Mouse (Mus musculus) telencephalon, adult 2 months (tissue): Measurements from ENCODE around the gene Opn1sw.
"Not testable (repeated sequence)": the region's sequence is repeated elsewhere in the genome, so short reads cannot be mapped to it uniquely, and the experiment has no call there.

ENCODE experiments used
- DNase-seq: peaks from one replicate; pipeline ENCODE4 v3.0.0-alpha.2; 2011; ENCODE audit warnings: low read depth, low spot score

The Opn1sw gene

GRCm38 (mm10) chr6:29396714-29397540 is 8.7 kb upstream of the Opn1sw start:
- no peak for DNase-seq

DNA sequence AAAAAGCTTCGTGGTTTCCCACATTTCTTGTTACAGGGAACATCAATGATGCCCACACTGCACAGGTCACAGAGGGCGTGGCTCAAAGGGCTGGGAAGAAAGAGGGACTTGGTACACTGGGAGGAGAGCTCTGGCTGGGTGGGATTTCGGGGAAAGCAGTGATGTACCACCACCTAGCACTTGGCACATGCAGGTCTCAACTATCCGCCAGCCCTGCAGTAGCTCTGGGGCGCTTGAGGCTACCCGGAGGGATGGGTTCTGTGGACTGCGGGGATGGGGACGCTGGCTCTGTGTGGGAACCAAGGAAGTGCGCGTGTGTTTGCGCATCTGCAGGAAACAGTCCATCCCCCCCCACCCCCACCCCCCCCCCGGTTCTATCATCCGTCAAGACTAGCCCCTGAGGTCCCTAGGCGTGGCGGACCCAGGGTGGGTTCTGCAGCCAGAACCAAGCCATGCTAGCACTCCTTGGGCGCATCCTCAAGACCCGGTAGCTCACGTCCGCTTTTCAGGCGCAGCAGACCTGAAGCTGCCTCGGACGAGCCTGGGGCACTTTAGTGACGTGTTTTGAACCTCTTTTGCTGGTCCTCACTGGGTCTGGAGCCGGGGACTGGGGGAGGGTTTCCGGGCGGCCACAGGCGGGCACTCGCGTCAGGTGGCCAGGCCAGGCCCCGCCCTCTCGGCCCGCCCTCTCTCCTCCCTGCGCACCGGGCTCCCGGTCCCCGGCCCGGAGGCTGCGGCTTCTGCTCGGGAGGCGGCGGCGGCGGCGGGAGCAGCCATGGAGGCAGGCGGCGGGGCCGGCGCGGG is 7.8 kb upstream of the Opn1sw start, which contains the start of gene Ccdc136:
TSS of gene Ccdc136 (plus strand) at position 400 of the 804 bp plus-strand sequence.
- DNase-seq, result peak; percentile 47

DNA sequence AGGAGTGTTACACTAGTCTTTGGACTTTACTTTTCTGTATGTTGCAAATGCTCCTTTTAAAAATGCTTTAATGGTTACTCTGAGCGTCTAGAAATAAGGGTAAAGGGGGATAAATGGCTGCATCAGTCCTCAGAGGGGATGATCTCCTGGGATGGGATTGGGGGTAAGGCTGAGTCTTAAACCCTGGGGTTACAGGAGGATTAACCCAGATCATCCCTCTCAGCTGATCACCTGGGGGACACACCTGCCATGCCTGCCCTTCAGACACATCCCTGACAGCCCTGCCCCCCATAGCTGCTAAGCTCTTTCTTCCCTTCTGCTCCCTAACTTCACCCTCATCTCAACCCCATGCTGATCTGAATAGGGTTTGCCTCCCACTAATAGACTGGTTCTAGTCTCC is 6.0 kb upstream of the Opn1sw start:
- no peak for DNase-seq

DNA sequence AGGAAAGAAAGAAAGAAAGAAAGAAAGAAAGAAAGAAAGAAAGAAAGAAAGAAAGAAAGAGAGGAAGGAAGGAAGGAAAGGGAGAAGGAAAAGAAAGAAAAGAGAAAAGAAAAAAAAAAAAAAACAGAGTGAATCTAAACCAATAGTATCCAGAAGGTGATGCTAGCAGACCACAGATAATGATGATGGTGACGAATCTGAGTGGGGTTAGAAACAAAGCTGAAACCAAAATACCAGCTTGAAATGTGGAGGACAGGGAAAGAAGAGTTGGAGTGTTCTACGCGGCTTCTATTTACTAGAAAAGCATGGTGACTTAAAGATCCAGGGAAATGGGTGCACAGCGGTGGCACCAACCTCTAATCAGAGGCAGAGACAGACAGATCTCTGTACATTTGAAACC is 3.5 kb upstream of the Opn1sw start:
- DNase-seq, result no peak

- DNase-seq, result not testable (repeated sequence)
These were observed 3.0 kb upstream of the Opn1sw start for GRCm38 (mm10) chr6:29391241-29391640.

DNA sequence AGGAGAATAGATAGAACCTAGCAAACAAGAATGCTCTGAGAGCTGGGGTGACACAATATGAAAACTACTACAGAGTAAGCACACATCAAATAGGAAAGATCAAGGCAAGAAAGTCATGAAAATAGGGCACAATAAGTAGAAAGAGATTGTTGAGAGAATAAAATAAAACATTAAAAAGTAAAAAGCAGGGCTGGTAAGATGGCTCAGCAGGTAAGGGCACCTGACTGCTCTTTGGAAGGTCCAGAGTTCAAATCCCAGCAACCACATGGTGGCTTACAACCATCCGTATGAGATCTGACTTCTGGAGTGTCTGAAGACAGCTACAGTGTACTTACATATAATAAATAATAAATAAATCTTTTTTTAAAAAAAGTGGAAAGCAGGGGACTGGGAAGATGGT is 2.2 kb upstream of the Opn1sw start:
- DNase-seq, result not testable (repeated sequence)

DNA sequence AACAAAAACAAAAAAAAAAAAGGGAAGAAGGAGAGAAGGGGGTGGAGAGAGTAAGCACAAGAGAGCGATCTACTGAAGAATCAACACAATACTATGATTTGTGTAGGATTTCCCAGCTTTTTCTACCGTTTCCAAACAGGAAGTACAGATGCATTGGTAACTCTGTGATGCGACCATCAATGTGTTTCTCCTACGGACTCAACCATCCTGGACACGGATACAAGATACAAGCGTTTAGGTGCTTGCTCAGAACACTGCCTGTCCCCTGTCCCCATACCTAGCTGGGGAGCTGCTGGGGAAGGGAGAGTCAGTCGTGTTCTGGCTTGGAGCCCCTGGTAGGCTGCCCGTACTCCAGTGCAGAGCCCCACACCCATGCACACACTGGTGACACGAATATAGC is 1.2 kb upstream of the Opn1sw start:
- no peak for DNase-seq

DNA sequence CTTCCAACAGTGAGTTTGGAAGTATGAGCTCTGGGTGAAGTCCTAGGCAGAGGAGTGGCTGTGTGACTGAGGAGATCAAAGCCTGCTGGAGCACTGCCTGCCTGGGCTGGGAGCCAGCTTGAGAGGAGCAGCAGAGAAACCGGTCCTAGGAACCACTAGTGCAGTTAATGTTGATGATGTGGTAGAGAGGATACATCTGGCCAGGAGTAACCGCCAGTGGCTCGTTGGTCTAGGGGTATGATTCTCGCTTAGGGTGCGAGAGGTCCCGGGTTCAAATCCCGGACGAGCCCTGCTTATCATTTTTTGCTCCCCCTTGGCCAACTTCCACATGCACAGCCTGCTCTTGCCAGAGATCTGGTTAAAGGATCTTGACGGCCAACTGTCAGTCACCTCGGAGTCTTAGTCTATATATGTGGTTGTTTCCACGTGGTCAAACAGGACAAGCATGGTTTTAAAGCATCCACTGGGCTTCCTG is 375 bp upstream of the Opn1sw start:
- peak; percentile 43 for DNase-seq

DNA sequence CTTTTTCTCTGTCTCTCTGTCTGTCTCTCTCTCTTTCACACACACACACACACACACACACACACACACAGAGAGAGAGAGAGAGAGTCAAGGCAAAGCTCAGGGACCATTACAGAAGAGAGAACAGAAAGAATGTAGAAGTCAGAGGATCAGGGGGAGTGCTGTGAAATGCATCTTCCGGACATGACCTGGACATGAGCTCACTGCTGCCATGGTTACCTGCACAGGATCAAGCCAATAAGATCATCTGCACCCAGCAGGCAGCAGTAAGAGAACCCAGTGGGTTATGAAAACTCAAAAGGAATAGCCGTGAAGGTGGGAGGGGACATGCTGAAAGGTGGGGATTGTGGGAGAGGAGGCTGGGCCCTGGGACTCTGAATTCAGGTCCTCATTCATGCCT is 5.8 kb downstream of the Opn1sw start:
- no peak for DNase-seq

- no peak for DNase-seq
These were observed 8.3 kb downstream of the Opn1sw start for GRCm38 (mm10) chr6:29379954-29380353.

DNA sequence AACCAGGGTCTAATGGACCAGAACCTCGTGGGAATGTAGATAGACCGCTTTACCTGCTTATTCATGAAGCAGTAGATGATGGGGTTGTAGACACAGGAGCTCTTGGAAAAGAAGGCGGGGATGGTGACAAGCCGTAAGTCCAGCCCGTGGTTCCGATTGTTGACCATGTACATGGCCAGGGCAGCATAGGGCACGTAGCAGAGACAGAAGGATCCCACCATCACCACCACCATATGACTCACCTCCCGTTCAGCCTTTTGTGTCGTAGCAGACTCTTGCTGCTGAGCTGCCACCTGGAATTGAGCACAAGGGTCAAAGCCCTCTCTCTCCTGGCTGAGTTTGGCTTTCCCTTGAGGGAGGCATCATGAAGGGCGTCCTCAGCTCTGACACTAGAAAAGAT is 9.6 kb downstream of the Opn1sw start:
- no peak for DNase-seq

- DNase-seq, result no peak
These were observed 10.9 kb downstream of the Opn1sw start for GRCm38 (mm10) chr6:29377386-29377785.

- DNase-seq, result no peak
These were observed 23.0 kb downstream of the Opn1sw start for GRCm38 (mm10) chr6:29365277-29365676.

DNA sequence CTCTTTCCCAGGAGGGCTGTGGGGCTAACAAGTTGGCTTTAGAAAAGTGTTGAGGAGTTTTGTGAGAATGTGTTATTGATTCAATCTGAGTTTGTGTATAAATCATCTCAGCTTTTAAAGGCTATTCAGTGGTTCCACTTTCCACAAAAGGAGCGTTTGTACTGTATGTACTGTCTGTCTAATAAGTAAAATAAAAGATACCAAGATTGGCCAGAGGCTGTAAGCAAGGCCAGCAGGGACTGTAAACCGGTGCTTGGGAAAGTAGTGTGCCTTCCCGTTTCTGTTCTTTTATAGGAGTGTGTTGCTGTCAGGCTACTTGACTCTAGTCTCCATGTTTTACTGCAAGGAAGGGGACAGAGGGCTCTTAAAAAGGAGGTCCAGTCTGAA is 25.1 kb downstream of the Opn1sw start:
- no peak for DNase-seq

DNA sequence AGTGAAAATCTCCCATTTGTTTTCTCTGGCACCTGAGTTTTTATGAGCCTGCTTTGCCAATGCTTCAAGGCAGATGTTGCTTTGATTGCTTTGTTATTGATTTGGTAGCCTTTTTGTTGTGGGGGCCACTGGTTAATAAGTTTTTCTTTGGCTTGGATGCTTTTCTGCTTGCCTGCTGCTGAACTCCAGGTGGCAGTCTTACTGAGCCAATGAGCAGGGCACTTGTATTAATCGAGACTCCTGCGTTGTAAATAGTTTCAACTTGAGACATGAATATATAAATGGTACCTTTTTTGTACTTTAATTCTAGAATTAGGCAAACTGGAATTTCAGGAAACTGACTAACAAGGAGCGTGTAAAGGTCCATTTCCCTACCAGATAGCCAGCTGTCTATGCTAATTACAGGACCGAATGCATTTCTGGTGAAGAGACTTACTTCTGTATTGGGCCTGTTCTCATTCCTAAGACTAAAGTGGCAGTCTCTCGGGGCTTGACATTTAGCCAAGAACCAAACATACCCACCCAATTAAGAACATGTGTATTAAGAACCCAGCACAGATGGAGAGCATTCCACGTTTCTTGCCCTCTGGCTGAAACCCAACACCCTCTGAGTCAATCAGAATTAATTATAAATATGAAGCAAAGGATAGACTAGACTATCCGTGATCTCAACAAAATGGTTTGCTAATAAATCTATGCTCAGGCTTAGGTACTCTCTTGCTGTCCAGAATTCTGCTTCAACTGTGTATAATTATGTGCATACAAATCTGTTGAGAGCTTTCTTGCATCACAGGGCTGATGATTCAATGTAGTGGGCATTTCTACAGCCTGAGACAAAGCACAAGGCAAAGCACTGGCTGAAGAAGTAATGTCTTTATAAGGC is 25.8 kb downstream of the Opn1sw start:
- no peak for DNase-seq

DNA sequence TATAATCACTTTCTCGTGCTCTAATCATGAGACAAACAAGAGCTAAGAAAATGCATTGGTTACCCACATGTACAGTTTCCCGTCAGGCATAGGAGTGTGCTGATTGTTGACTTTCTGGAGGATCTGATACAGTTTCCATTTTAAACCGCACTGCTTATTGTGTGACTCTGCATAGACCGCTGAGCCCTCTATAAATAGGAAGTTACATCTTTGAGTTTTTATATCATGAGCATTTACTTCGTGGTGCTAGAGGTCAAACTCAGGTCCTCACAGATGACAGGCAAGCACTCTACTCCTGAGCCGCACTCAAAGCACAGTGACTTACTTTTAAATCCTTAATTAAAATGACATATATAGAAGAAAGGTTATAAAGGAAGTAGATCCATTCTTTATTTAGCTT is 28.1 kb downstream of the Opn1sw start:
- no peak for DNase-seq

DNA sequence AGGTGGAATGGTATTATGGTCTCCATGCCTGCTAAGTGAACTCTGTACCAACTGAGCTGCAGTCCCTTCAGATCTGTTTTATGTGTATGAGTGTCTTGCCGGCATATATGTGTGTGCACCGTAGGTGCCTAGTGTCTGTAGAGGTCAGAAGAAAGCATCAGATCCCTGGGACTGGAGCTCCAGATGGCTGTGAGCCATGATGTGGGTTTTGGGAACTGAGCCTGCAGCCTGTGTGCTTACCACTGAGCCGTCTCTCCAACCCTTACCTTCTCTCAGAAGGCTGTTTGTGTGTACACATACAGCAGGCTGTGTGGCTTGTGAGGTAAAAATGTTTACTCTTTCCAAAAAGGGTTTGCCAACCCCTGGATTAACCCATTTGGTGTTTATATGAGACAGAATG is 28.9 kb downstream of the Opn1sw start:
- no peak for DNase-seq

- DNase-seq, result no peak
These were observed 35.5 kb downstream of the Opn1sw start for GRCm38 (mm10) chr6:29352816-29353215.

DNA sequence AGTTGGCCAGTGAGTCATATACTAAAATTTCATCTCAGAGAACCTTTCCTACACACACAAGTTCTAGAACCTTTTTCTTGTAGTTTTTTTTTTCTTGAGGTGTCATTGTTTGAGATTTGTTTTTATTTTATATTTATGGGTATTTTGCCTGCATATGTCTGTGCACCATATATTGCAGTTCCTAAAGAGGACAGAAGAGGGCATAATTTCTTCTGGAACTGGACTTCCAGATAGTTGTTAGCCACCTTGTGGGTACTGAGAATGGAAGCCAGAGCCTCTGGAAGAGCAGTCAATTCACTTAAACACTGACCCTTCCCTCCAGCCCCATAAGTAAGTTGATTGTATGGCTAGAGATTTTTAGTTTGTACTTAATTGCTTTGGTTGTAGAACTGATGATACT is 36.7 kb downstream of the Opn1sw start:
- DNase-seq, result no peak

DNA sequence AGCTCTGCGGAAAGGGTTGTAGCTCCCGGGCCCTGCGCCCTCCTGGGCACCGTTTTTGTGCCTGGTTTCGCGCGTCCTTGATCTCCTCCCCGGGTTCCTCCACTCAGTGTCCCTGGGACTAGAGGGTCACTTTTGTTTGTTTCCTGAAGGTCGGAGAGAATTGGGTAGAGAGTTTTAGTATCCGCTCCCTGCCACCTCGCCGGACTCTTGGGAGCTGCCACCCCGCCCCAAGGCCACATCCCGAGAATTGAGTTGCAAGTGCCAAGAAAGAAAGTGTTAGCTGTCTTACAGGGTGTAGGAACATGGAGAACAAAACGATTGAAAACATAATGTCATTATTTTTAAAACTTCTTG is 39.9 kb downstream of the Opn1sw start:
- DNase-seq, result no peak

DNA sequence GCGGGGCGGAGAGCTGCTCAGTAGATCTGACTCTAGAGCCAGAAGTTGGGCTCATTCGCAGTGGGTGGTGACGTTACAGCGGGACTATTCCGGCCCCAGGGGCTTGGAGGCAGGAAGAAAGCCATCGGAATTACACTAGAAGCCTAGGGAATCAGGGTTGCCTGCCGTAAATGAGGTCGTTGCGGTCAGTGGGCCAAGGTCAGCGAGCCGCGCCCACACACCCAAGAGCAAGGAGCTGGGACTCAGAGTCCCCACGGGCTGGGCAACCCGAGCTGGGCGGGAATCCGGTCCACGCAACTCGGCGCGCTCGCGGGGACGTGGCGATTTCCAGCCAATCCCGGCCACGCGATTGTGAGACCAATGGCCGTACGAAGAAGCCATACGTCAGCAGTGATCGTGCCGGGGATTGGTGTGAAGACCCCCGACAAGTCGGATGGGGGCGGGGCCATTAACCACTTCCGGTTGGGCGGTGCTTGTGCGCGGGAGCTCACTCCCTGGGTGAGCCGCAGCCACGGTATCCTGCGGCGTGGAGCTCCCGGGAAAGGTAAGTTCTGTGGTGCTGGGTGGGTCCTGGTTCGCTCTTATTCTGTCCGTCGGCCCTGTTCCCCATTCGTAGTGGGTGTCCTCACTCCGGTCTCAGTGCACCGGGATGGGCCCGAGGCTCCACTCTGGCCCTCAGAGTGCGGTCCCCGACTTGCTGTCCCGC is 40.5 kb downstream of the Opn1sw start, which contains the start of gene Calu:
TSS of gene Calu (plus strand) at position 405 of the 706 bp plus-strand sequence.
- DNase-seq, result peak; percentile 98
